Mouse (Mus musculus) ES-E14 (cell line): ENCODE data around the gene March2. TPM values are rescaled to one million over a fixed set of nuclear protein-coding genes. Genes with fewer than 3 reads are reported as not detected.
A peak's percentile ranks its signal among the peaks of the same experiment; 100 is the strongest.

Experiments
- DNase-seq: peaks from one replicate; pipeline ENCODE4 v3.0.0-alpha.2; 2013; ENCODE audit warnings: low read depth, low spot score
- H3K27ac ChIP-seq: 2 replicates; pipeline ENCODE4 v1.5.1; 2012; ENCODE audit warnings: low read depth, mild to moderate bottlenecking, low read length, moderate library complexity, mixed read lengths; ENCODE audit not compliant: poor library complexity, insufficient read depth, severe bottlenecking
- H3K36me3 ChIP-seq: 2 replicates; pipeline ENCODE4 v1.6.1; 2012; ENCODE audit warnings: mild to moderate bottlenecking, low read length, moderate library complexity, mixed read lengths; ENCODE audit not compliant: control insufficient read depth, poor library complexity, insufficient read depth, severe bottlenecking
- H3K4me1 ChIP-seq, 2 experiments: fragments of 150-350 bp in 1 of 2; sonication (generic) in 1 of 2; 2 replicates each; pipeline ENCODE4 v1.6.1; 2012; ENCODE audit warnings: low read length in 2 of 2, mild to moderate bottlenecking in 1 of 2, mixed read lengths in 1 of 2; ENCODE audit not compliant: control insufficient read depth in 2 of 2, insufficient read depth in 2 of 2, poor library complexity in 1 of 2
- H3K4me3 ChIP-seq, 2 experiments: fragments of 150-350 bp in 1 of 2; sonication (generic) in 1 of 2; 2 replicates each; pipeline ENCODE4 v1.5.1; 2012; ENCODE audit warnings: low read length in 2 of 2, low read depth in 1 of 2, mild to moderate bottlenecking in 1 of 2, mixed read lengths in 1 of 2; ENCODE audit not compliant: insufficient read depth in 1 of 2, poor library complexity in 1 of 2, severe bottlenecking in 1 of 2
- H3K9ac ChIP-seq: 2 replicates; pipeline ENCODE4 v1.6.1; 2012; ENCODE audit warnings: low read depth, mild to moderate bottlenecking, low read length, mixed read lengths; ENCODE audit not compliant: poor library complexity, insufficient read depth, severe bottlenecking
- H3K9me3 ChIP-seq: fragments of 150-350 bp; sonication (generic); 2 replicates; pipeline ENCODE4 v1.6.1; 2012; ENCODE audit warnings: low read depth, mild to moderate bottlenecking, low read length; ENCODE audit not compliant: control insufficient read depth, insufficient read depth
- CHD2 ChIP-seq: IDR thresholded peaks from 2 replicates; pipeline ENCODE4 v1.6.1; 2014; ENCODE audit warnings: mild to moderate bottlenecking, low read depth, low read length, inconsistent platforms
- HCFC1 ChIP-seq: IDR thresholded peaks from 2 replicates; pipeline ENCODE4 v1.6.1; 2012; ENCODE audit warnings: low read length, inconsistent platforms, borderline replicate concordance; ENCODE audit not compliant: insufficient read depth
- MAFK ChIP-seq: IDR thresholded peaks from 2 replicates; pipeline ENCODE4 v1.6.1; 2014; ENCODE audit warnings: mild to moderate bottlenecking, low read depth, low read length, inconsistent platforms; ENCODE audit not compliant: insufficient read depth
- ZC3H11A ChIP-seq: IDR thresholded peaks from 2 replicates; pipeline ENCODE4 v1.6.1; 2012; ENCODE audit warnings: low read depth, mild to moderate bottlenecking, inconsistent platforms, low read length, borderline replicate concordance
- ZNF384 ChIP-seq: IDR thresholded peaks from 2 replicates; pipeline ENCODE4 v1.6.1; 2012; ENCODE audit warnings: low read depth, low read length, inconsistent platforms
- in situ Hi-C, 2 experiments: fragments of 600-800 bp; cut with MboI; formaldehyde crosslinking; loops; one replicate each; pipeline ENCODE4 v1.15.1; 2025; ENCODE audit warnings: low sequenced_read_pairs in 2 of 2, inconsistent platforms in 1 of 2; ENCODE audit not compliant: unreplicated experiment in 2 of 2
- total RNA-seq: library from RNA; depleted of rRNA; stranded (reverse); fragments of 300-350 nt; gene quantifications from 2 replicates; pipeline ENCODE4 v1.2.3, GENCODE M21; 2012

March2 gene
- total RNA-seq, 1 experiment, result 14.3 TPM

DNA sequence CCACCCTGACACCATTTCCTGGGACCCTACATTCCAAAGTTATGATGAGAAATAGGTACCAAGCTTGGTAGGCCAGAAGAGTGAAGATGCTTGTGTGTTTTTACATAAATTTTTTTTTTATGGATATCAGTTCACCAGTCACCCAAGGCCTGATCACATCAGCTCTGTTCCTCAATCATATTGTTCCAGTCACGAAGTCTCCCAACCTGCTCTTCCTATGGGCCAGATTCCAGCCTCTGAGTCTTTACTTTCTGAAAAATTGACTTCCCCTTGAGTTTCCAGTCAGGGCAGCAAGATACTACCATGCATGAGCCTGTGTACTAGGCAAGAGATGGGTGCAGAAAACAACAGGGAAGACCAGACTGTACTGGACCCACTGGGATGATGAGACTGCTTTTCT is 31.7 kb downstream of the March2 start, which contains the start of gene Hnrnpm:
Hnrnpm (minus strand) TSS at position 101 of the 400 bp plus-strand sequence.
- Histone ChIP-seq H3K9me3 (no peaks in the 10 kb centered on the region), H3K4me3 (peak within 1 kb of the TSS in 1 of 2 experiments; percentile 77; a peak in 1 of 4 replicates), H3K9ac (peak within 1 kb of the TSS; percentile 33; the same call in 1 of the 2 replicates), H3K36me3 (0 out of 2 replicates have a peak, but pooled peaks cover 2% of the 10 kb centered on the region), H3K4me1 (peaks cover 0 to 9% of the 10 kb centered on the region in 2 experiments; a peak in 1 of 4 replicates), H3K27ac (no peak within 1 kb of the TSS)
- in situ Hi-C loops, result no loop called here
- TF ChIP-seq MAFK (no peak), ZNF384 (no peak), CHD2 (no peak), HCFC1 (no peak), ZC3H11A (no peak)
- no peak for DNase-seq

DNA sequence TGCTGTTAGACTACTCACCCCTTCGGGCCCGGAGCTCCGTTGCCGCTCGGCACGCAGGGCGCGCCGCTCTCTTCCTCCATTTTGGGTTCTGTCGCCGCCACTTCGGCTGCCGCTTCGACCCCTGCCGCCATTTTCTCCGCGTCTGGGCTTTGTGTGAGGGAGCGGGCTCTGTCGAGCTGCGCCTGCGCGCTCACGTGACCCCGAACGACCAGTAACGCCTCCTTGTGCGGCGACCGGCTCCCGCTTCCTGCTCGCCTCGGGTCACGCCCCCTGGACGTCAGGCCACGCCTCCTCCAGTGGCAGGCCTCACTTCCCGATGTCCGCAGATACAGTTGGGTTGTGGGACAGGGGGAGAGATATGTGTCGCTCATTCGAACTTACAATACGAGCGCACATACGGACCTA is 33.2 kb downstream of the March2 start:
- peaks cover 0 to 9% of the 10 kb centered on the region in 2 experiments; a peak in 1 of 4 replicates for H3K4me1 ChIP-seq
- peak overlapping the region; percentile 77 to 81 for H3K4me3 ChIP-seq
- H3K27ac ChIP-seq, result peak overlapping the region; percentile 59
- TF ChIP-seq CHD2 (no peak), HCFC1 (0 out of 2 replicates have a peak, but pooled peaks have one; percentile 62)
- 0 out of 2 replicates have a peak, but pooled peaks cover 2% of the 10 kb centered on the region for H3K36me3 ChIP-seq
- in situ Hi-C loops, result no loop called here
- peak; percentile 89 for DNase-seq
- no peaks in the 10 kb centered on the region for H3K9me3 ChIP-seq
- peak overlapping the region; percentile 95 for H3K9ac ChIP-seq

DNA sequence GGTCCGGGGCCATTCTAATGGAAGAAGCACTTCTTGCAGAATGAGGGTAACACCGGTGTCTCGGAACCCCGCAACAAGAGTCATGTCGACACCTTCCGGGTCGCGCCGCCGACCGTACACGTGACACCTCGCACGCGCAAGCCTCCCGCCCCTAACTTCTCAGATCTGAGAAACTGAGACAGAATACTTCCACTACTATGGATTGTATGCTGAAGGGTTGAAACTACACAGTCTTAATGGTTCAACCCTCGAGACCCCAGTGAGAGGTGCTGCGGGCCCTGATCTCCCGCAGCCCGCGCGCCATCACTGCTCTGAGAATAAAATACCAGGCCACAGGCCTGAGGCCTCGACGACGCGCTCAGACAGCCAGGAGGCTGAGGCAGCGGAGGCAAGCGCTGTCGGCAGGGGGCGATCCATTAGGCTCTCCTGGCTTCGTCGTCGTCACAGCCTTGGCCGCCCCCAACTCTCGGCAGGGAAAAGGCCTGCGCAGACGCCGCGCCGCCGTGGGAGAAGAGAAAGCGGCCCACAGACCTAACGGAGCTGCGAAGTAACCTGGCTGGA is 33.7 kb downstream of the March2 start:
- peak overlapping the region; percentile 77 to 81 for H3K4me3 ChIP-seq
- in situ Hi-C loops, result no loop called here
- peak overlapping the region; percentile 59 for H3K27ac ChIP-seq
- peaks cover 0 to 9% of the 10 kb centered on the region in 2 experiments; a peak in 1 of 4 replicates for H3K4me1 ChIP-seq
- H3K9ac ChIP-seq, result peak overlapping the region; percentile 95
- H3K36me3 ChIP-seq, result 0 out of 2 replicates have a peak, but pooled peaks cover 2% of the 10 kb centered on the region
- peak; percentile 42 for DNase-seq
- no peaks in the 10 kb centered on the region for H3K9me3 ChIP-seq
- TF ChIP-seq ZNF384 (no peak), CHD2 (no peak), MAFK (no peak), HCFC1 (no peak), ZC3H11A (no peak)

DNA sequence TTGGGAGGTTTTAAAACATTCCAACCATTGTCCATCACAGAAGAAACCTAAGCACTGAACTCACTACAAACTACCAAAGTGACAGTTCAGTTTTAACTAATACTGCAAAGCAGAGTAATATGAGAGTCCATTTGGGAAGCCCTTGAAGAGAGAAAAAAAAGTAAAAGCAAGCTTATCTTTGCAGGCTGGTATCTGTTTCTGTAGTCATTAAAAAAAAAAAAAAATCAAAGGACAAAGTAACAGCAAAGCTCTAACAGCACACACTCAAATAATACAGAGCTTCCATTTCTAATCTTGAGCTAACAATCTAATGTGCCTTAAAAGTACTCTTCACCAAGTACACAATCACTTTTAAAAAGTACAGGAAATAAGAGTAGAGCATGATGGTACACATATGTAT is 36.7 kb downstream of the March2 start:
- Histone ChIP-seq H3K9ac (no peak overlapping the region), H3K4me3 (no peak overlapping the region), H3K9me3 (no peaks in the 10 kb centered on the region), H3K4me1 (peaks cover 0 to 9% of the 10 kb centered on the region in 2 experiments; a peak in 1 of 4 replicates), H3K27ac (no peak overlapping the region), H3K36me3 (peaks cover 5% of the 10 kb centered on the region)
- no peak for DNase-seq
- TF ChIP-seq ZNF384 (no peak), ZC3H11A (no peak), HCFC1 (no peak), MAFK (no peak), CHD2 (no peak)
- in situ Hi-C loops, result no loop called here
